Mouse (Mus musculus) CH12.LX (cell line): ENCODE measurements around the gene Zmat5.

Experiments
- CTCF ChIP-seq, 2 experiments: IDR thresholded peaks in 1 of 2; conservative IDR thresholded peaks in 1 of 2; 2 replicates each; pipeline ENCODE4 v1.5.1; 2011 to 2012; ENCODE audit warnings: low read depth in 2 of 2, low read length in 2 of 2, improper control_type of control experiment in 1 of 2, inconsistent platforms in 1 of 2, mild to moderate bottlenecking in 1 of 2, moderate library complexity in 1 of 2
- EP300 ChIP-seq: IDR thresholded peaks from 2 replicates; pipeline ENCODE4 v1.6.1; 2011; ENCODE audit warnings: low read length, improper control_type of control experiment
- HCFC1 ChIP-seq: IDR thresholded peaks from 2 replicates; pipeline ENCODE4 v1.6.1; 2012; ENCODE audit warnings: low read depth, mild to moderate bottlenecking, inconsistent platforms, low read length, improper control_type of control experiment
- MAFK ChIP-seq: IDR thresholded peaks from 2 replicates; pipeline ENCODE4 v1.6.1; 2011; ENCODE audit warnings: low read length, improper control_type of control experiment; ENCODE audit not compliant: insufficient replicate concordance
- POLR2A ChIP-seq: IDR thresholded peaks from 2 replicates; pipeline ENCODE4 v1.6.1; 2011; ENCODE audit warnings: low read depth, mild to moderate bottlenecking, improper control_type of control experiment, low read length
- TBP ChIP-seq: conservative IDR thresholded peaks from 2 replicates; pipeline ENCODE4 v1.6.1; 2011; ENCODE audit warnings: low read depth, low read length, improper control_type of control experiment
- USF2 ChIP-seq: conservative IDR thresholded peaks from 2 replicates; pipeline ENCODE4 v1.6.1; 2011; ENCODE audit warnings: low read depth, low read length, improper control_type of control experiment
- ZMIZ1 ChIP-seq: IDR thresholded peaks from 2 replicates; pipeline ENCODE4 v1.6.1; 2012; ENCODE audit warnings: low read depth, mild to moderate bottlenecking, inconsistent platforms, low read length, improper control_type of control experiment

DNA sequence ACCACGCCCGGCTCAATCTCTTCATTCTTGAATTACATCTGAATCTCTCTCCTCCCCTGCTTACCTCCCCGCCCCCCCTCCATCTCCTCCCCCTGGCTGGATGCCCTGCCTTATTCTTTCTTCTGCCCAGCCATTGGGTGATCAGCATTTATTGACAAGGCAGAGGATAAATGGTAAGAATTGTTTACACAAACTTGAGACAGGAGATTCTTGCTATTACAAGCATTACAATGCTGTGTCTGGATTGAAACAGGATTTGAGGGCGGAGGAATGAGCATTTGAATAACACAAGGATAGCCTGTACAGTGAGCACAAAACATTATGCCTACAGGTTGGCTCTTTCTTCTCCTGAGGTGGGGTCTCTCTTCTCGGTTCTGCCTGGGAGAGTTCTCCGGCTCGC, 14.1 kb upstream of the Zmat5 start:
- TF ChIP-seq EP300: no peak
- TF ChIP-seq ZMIZ1: no peak
- TF ChIP-seq CTCF (conservative IDR thresholded peaks at IDR 0.05 in 1 of 2, IDR thresholded peaks at IDR 0.05 in 1 of 2; ENCODE audit: low read depth in 2 of 2, low read length in 2 of 2): no peak
- no peak for TF ChIP-seq HCFC1
- no peak for TF ChIP-seq USF2
- TF ChIP-seq TBP: no peak
- no peak for TF ChIP-seq POLR2A
- no peak for TF ChIP-seq MAFK
